Mouse (Mus musculus): ENCODE data around the gene N4bp1. TPM values are rescaled to one million over a fixed set of nuclear protein-coding genes. Genes with fewer than 3 reads are reported as not detected.

N4bp1 gene
- polyA plus RNA-seq, 1 experiment from 2014 or later = 10.8 TPM

- Histone ChIP-seq H3K4me3 (ENCODE audit: low read depth, low read length) (no peak overlapping the region), H3K27me3 (ENCODE audit: control insufficient read depth, insufficient read depth, low read length) (no peaks in the 10 kb centered on the region), H3K36me3 (ENCODE audit: control insufficient read depth, insufficient read depth, low read length) (no peaks in the 10 kb centered on the region), H3K27ac (ENCODE audit: low read depth, low read length) (no peak overlapping the region), H3K4me2 (no peak overlapping the region), H3K4me1 (ENCODE audit: control insufficient read depth, insufficient read depth, low read length) (no peaks in the 10 kb centered on the region), H3K9ac (ENCODE audit: low read length) (no peak overlapping the region), H3K9me3 (ENCODE audit: control insufficient read depth, low read length) (no peaks in the 10 kb centered on the region)
- no peak for ATAC-seq (ENCODE audit: low FRiP score)
- DNase-seq (ENCODE audit: low spot score, missing footprints) = no peak
- WGBS = 79% methylated on average over 1 of the region's 1 CpGs
Observed at GRCm38 (mm10) chr8:86769945-86770715, 114.9 kb downstream of the N4bp1 start.

GRCm38 (mm10) chr8:86768499-86768898, 116.6 kb downstream of the N4bp1 start:
- Histone ChIP-seq H3K27ac (ENCODE audit: low read depth, low read length) (no peak overlapping the region), H3K9me3 (ENCODE audit: control insufficient read depth, low read length) (no peaks in the 10 kb centered on the region), H3K27me3 (ENCODE audit: control insufficient read depth, insufficient read depth, low read length) (no peaks in the 10 kb centered on the region), H3K9ac (ENCODE audit: low read length) (no peak overlapping the region), H3K36me3 (ENCODE audit: control insufficient read depth, insufficient read depth, low read length) (no peaks in the 10 kb centered on the region), H3K4me1 (ENCODE audit: control insufficient read depth, insufficient read depth, low read length) (no peaks in the 10 kb centered on the region), H3K4me2 (no peak overlapping the region), H3K4me3 (ENCODE audit: low read depth, low read length) (no peak overlapping the region)
- no peak for DNase-seq (ENCODE audit: low spot score, missing footprints)
- 81% methylated on average over 5 of the region's 5 CpGs for WGBS
- no peak for ATAC-seq (ENCODE audit: low FRiP score)

GRCm38 (mm10) chr8:86766548-86767211, 118.4 kb downstream of the N4bp1 start:
- Histone ChIP-seq H3K27me3 (ENCODE audit: control insufficient read depth, insufficient read depth, low read length) (no peaks in the 10 kb centered on the region), H3K9me3 (ENCODE audit: control insufficient read depth, low read length) (no peaks in the 10 kb centered on the region), H3K4me1 (ENCODE audit: control insufficient read depth, insufficient read depth, low read length) (no peaks in the 10 kb centered on the region), H3K9ac (ENCODE audit: low read length) (no peak overlapping the region), H3K36me3 (ENCODE audit: control insufficient read depth, insufficient read depth, low read length) (no peaks in the 10 kb centered on the region), H3K27ac (ENCODE audit: low read depth, low read length) (no peak overlapping the region), H3K4me2 (no peak overlapping the region), H3K4me3 (ENCODE audit: low read depth, low read length) (no peak overlapping the region)
- WGBS = 86% methylated on average over 9 of the region's 9 CpGs
- no peak for ATAC-seq (ENCODE audit: low FRiP score)
- no peak for DNase-seq (ENCODE audit: low spot score, missing footprints)

GRCm38 (mm10) chr8:86765669-86766068, 119.4 kb downstream of the N4bp1 start:
- 89% methylated on average over 8 of the region's 8 CpGs for WGBS

GRCm38 (mm10) chr8:86765155-86765554, 119.9 kb downstream of the N4bp1 start:
- WGBS = 89% methylated on average over 10 of the region's 10 CpGs
- H3K36me3 ChIP-seq (ENCODE audit: control insufficient read depth, insufficient read depth, low read length) = no peaks in the 10 kb centered on the region
- H3K4me1 ChIP-seq (ENCODE audit: control insufficient read depth, insufficient read depth, low read length) = no peaks in the 10 kb centered on the region
- no peak overlapping the region for H3K27ac ChIP-seq (ENCODE audit: low read depth, low read length)
- no peaks in the 10 kb centered on the region for H3K27me3 ChIP-seq (ENCODE audit: control insufficient read depth, insufficient read depth, low read length)
- H3K9me3 ChIP-seq (ENCODE audit: control insufficient read depth, low read length) = no peaks in the 10 kb centered on the region
- DNase-seq (ENCODE audit: low spot score, missing footprints) (no peak), ATAC-seq (ENCODE audit: low FRiP score) (no peak)
- H3K4me2 ChIP-seq = no peak overlapping the region
- no peak overlapping the region for H3K9ac ChIP-seq (ENCODE audit: low read length)
- no peak overlapping the region for H3K4me3 ChIP-seq (ENCODE audit: low read depth, low read length)

More at GRCm38 (mm10) chr8:86765669-86766068, 119.4 kb downstream of the N4bp1 start:
- H3K36me3 ChIP-seq (ENCODE audit: control insufficient read depth, insufficient read depth, low read length) = no peaks in the 10 kb centered on the region
- no peaks in the 10 kb centered on the region for H3K4me1 ChIP-seq (ENCODE audit: control insufficient read depth, insufficient read depth, low read length)
- no peak for DNase-seq (ENCODE audit: low spot score, missing footprints)
- no peaks in the 10 kb centered on the region for H3K9me3 ChIP-seq (ENCODE audit: control insufficient read depth, low read length)
- H3K27ac ChIP-seq (ENCODE audit: low read depth, low read length) = no peak overlapping the region
- H3K9ac ChIP-seq (ENCODE audit: low read length) = no peak overlapping the region
- ATAC-seq (ENCODE audit: low FRiP score) = no peak
- no peak overlapping the region for H3K4me2 ChIP-seq
- H3K4me3 ChIP-seq (ENCODE audit: low read depth, low read length) = no peak overlapping the region
- H3K27me3 ChIP-seq (ENCODE audit: control insufficient read depth, insufficient read depth, low read length) = no peaks in the 10 kb centered on the region

GRCm38 (mm10) chr8:86762806-86763205, 122.3 kb downstream of the N4bp1 start:
- no peak overlapping the region for H3K4me2 ChIP-seq
- H3K27ac ChIP-seq (ENCODE audit: low read depth, low read length) = no peak overlapping the region
- no peak overlapping the region for H3K9ac ChIP-seq (ENCODE audit: low read length)
- H3K36me3 ChIP-seq (ENCODE audit: control insufficient read depth, insufficient read depth, low read length) = no peaks in the 10 kb centered on the region
- DNase-seq (ENCODE audit: low spot score, missing footprints) = no peak
- 56% methylated on average over 5 of the region's 5 CpGs for WGBS
- no peaks in the 10 kb centered on the region for H3K9me3 ChIP-seq (ENCODE audit: control insufficient read depth, low read length)
- no peaks in the 10 kb centered on the region for H3K27me3 ChIP-seq (ENCODE audit: control insufficient read depth, insufficient read depth, low read length)
- no peak for ATAC-seq (ENCODE audit: low FRiP score)
- H3K4me1 ChIP-seq (ENCODE audit: control insufficient read depth, insufficient read depth, low read length) = no peaks in the 10 kb centered on the region
- no peak overlapping the region for H3K4me3 ChIP-seq (ENCODE audit: low read depth, low read length)

GRCm38 (mm10) chr8:86760746-86761145, 124.3 kb downstream of the N4bp1 start:
- H3K4me3 ChIP-seq (ENCODE audit: low read depth, low read length) = no peak overlapping the region
- H3K4me2 ChIP-seq = no peak overlapping the region
- no peaks in the 10 kb centered on the region for H3K36me3 ChIP-seq (ENCODE audit: control insufficient read depth, insufficient read depth, low read length)
- WGBS = 63% methylated on average over 6 of the region's 6 CpGs
- DNase-seq (ENCODE audit: low spot score, missing footprints) = no peak
- no peaks in the 10 kb centered on the region for H3K4me1 ChIP-seq (ENCODE audit: control insufficient read depth, insufficient read depth, low read length)
- H3K9me3 ChIP-seq (ENCODE audit: control insufficient read depth, low read length) = no peaks in the 10 kb centered on the region
- no peaks in the 10 kb centered on the region for H3K27me3 ChIP-seq (ENCODE audit: control insufficient read depth, insufficient read depth, low read length)
- no peak overlapping the region for H3K27ac ChIP-seq (ENCODE audit: low read depth, low read length)
- ATAC-seq (ENCODE audit: low FRiP score) = no peak
- H3K9ac ChIP-seq (ENCODE audit: low read length) = no peak overlapping the region

GRCm38 (mm10) chr8:86759090-86759491, 126.0 kb downstream of the N4bp1 start:
- H3K27ac ChIP-seq (ENCODE audit: low read depth, low read length) = no peak overlapping the region
- H3K4me3 ChIP-seq (ENCODE audit: low read depth, low read length) = no peak overlapping the region
- 64% methylated on average over 4 of the region's 4 CpGs for WGBS
- no peaks in the 10 kb centered on the region for H3K9me3 ChIP-seq (ENCODE audit: control insufficient read depth, low read length)
- no peaks in the 10 kb centered on the region for H3K27me3 ChIP-seq (ENCODE audit: control insufficient read depth, insufficient read depth, low read length)
- DNase-seq (ENCODE audit: low spot score, missing footprints) = no peak
- H3K4me1 ChIP-seq (ENCODE audit: control insufficient read depth, insufficient read depth, low read length) = no peaks in the 10 kb centered on the region
- no peaks in the 10 kb centered on the region for H3K36me3 ChIP-seq (ENCODE audit: control insufficient read depth, insufficient read depth, low read length)
- ATAC-seq (ENCODE audit: low FRiP score) = no peak
- no peak overlapping the region for H3K4me2 ChIP-seq
- H3K9ac ChIP-seq (ENCODE audit: low read length) = no peak overlapping the region

GRCm38 (mm10) chr8:86758651-86759050, 126.4 kb downstream of the N4bp1 start:
- Histone ChIP-seq H3K9me3 (ENCODE audit: control insufficient read depth, low read length) (no peaks in the 10 kb centered on the region), H3K4me3 (ENCODE audit: low read depth, low read length) (no peak overlapping the region), H3K27me3 (ENCODE audit: control insufficient read depth, insufficient read depth, low read length) (no peaks in the 10 kb centered on the region), H3K4me1 (ENCODE audit: control insufficient read depth, insufficient read depth, low read length) (no peaks in the 10 kb centered on the region), H3K36me3 (ENCODE audit: control insufficient read depth, insufficient read depth, low read length) (no peaks in the 10 kb centered on the region), H3K4me2 (no peak overlapping the region), H3K27ac (ENCODE audit: low read depth, low read length) (no peak overlapping the region), H3K9ac (ENCODE audit: low read length) (no peak overlapping the region)
- DNase-seq (ENCODE audit: low spot score, missing footprints) = no peak
- WGBS = 74% methylated on average over 3 of the region's 3 CpGs
- no peak for ATAC-seq (ENCODE audit: low FRiP score)
